Mouse (Mus musculus): ENCODE data around the gene Eml2. TPM values are rescaled to one million over a fixed set of nuclear protein-coding genes. Genes with fewer than 3 reads are reported as not detected.

Eml2 gene
- total RNA-seq (2023), result 10 to 100 TPM; 15.3 to 17.8 TPM

DNA sequence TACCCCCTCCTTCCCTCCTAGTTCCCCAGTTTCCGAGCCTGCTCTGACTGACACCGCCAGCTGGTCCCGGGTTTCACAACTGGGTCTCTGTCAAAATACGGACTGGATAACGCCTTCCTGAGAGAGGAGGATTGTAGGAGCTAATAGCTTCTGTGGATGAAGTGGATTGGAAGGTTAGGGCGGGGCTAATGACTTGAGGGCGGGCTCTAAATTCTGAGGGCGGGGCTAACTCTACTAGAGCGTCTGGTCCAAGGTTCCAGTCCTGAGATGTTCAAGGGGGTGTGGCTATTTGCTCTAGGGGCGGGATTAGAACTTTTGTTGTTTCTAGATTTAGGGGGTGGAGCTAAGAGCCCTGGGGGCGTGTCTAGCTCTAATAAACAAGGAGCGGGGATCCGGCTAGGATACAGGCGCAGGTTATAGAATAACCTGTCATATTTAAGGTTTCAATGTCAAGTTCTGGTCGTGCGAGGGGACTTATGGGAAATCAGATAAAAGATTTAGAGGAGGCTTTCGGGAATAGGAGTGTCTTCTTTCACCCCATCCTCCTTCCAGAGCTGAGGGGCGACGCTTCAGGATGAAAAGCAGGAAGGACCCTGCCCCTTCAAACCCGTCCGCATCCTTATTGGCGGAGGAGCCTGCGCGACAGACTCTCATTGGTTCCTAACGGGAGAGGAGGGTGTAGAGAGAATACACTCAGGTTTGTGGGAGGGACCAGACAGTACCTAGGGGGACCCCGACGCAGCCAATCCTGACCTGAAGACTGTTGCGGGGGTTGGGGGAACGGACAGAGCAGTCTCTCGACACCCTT is at the start of gene Eml2:
Eml2 (plus strand) TSS at position 714 of the 808 bp plus-strand sequence.

DNA sequence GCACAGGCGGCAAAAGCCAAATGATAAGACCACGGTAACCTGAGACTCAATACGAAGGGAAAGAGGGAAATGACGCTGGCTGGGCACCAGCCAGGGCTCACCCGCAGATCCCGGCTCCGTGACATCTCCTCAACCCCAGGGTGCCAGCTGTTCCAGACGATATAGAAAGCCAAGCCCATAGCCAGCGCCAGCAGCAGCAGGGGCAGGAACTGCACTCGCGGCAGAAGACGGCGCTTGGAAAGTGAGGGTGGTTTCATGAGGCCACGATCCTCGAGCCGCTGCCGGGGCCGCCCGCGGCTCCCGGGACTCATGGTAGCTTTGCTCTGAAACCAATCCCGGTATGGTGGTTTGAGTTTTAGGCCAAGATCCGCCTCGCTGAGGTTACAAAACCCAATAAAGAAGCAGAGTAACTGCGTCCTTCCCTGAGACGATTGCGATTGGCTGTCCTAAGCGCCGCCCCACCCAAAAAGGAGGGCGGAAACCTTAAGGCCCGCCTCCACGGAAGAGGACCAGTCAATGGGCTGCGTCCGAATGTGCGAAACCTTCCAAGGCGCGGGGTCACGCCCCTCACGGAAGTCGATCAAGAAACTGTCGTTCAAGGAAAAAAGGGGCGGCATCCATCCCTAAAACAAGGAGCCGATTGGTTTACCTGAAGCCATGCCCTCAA is 27.2 kb upstream of the Eml2 start, which contains the start of gene Qpctl:
Qpctl (minus strand) TSS at position 417 of the 667 bp plus-strand sequence.

DNA sequence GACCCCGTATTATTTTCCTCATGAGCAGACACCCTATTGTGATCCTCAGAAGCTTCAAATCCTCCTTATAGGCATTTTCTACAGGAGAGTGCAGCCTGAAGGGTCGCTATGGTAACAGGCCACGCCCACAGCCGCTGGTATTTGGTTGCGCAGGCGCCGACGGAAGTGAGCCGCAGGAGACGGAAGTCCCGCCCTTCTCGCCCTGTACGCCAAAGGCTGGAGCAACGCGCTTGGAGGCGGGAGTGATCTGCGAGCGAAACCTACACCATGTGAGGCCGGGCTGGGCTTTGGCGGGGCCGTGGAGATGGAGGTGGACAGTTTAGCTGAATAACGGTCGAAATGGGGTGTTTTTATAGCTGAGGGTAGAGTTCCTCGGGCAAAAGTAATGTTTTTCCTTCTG is 26.6 kb upstream of the Eml2 start, which contains the start of gene Snrpd2:
Snrpd2 (plus strand) TSS at position 97 of the 400 bp plus-strand sequence.

DNA sequence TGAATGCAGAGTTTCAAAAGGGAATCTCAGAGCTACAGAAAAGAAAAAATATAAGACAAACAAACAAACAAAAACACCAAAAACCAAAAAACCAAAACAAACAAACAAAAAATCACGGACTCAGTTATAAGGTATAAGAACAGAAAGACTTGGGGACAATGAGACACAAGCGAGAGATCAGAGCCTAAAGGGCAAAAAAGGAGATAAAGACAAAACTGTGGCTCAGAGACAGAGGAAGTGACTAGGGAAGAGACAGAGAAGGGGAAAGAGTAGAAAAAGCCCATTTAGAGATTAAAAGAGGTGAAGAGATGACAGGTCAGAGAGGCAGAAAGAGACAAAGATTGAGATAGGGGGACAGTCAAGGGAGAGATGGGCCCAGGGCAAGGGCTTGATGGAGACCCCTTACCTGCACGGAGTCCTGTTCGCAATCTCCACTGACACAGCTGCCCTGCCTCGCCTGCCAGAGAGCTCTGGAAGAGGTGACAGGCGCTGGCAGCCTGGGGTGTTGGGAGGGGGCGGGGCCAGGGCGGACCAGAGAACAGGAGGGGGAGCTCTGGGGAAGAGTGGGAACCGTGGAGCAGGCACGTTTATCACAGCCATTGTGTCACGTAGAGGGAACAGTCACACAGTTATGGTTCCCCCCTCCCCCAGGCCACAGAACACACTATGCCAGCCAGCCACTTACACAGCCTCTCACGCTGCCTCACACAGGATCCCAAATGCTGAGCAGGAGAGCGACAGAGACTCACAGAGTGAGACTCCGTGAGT is 10.4 kb upstream of the Eml2 start, which contains the start of gene Gipr:
Gipr (minus strand) TSS at position 472 of the 768 bp plus-strand sequence.

DNA sequence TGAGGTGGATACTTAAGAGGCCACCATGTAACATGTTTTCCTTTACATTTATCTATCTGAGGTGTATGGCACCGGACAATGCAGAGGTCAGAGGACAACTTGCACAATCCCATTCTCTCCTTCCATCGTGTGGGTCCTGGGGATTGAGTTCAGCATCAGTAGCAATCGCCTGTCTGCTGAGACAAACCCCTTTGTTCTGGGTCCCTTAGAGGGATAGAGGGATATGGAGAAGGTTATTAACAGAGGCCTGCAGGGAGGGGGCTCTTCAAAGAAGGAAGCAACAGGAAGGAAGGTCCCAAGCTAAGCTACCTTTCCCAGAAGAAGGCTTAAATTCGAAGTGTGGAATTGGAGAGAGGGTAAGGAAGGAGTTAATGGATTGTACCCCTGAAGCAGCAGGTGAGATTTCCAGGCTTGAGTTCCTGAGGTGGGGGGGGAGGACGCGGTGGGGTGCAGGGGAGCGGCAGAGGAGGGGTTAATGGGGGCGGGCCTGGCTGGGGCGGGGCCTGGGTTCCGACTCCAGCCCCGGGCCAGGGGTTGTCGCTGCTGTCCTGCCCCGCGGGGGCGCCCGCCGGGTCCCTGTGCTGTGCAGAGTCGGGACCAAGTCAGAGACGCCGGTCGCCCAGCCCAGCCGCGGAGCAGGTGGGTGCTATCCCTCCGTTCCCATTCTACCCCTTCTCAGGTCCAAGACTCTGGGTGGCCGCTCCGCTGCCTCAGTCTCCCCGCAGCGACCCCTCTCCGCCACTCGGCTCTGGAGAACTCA is 36.0 kb downstream of the Eml2 start, which contains the start of gene Gpr4:
Gpr4 (plus strand) TSS at position 543 of the 760 bp plus-strand sequence.

DNA sequence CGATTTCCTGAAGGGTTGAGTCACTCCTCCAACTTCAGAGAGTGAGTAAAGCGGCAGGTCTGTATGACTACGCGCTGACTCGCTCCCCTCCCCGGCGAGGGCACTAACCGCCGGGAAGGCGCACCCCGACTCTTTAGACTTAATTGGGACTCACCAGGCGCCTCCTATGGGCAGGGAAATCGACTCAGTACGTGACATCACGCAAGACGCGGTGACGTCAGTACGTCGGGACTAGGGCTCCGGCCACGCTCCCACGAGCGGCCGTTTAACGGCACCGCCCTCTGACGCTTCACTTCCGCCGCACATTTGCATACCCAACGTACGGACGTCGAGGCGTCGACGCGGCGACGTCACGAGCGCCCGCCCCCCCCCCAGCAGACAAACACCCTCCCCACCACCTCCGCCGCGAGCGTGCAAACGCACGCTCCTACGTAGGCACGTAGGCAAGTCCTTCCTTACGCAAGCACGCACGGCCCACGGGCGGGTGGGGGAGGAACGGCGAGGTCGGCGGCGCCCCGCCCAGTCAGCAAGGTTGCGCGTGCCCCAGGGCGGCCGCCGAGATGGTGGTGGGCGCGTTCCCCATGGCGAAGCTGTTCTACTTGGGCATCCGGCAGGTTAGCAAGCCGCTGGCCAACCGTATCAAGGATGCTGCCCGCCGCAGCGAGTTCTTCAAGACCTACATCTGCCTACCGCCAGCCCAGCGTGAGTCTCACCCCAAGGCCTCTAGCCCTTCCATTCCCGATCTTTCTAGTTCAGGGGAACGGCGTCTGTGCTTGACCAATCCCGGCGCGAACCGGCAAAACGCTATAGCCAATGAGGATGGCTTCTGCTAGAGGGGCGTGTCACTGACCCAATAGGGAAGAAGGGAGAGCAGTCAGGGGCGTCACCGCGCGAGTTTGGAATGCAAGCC is 51.9 kb downstream of the Eml2 start, which contains the start of gene Opa3:
Opa3 (plus strand) TSS at position 452 of the 910 bp plus-strand sequence.

Other genes with a start within 250 kb of the Eml2 start
- not detected for gene Nanos2, start 189.0 kb upstream of the Eml2 start, total RNA-seq (2023)
- 1 to 10 TPM; 1.0 to 1.6 TPM for gene Mypop, start 185.2 kb upstream of the Eml2 start, total RNA-seq (2023)
- gene Irf2bp1, start 172.4 kb upstream of the Eml2 start, total RNA-seq (2023), result 10 to 100 TPM; 33.2 to 36.6 TPM
- gene Foxa3, start 152.9 kb upstream of the Eml2 start, total RNA-seq (2023), result not detected
- 100 to 1,000 TPM; 112 to 115 TPM for gene Sympk, start 152.0 kb upstream of the Eml2 start, total RNA-seq (2023)
- under 1 TPM; 0.47 to 0.70 TPM for gene Rsph6a, start 121.7 kb upstream of the Eml2 start, total RNA-seq (2023)
- gene Dmwd, start 100.2 kb upstream of the Eml2 start, total RNA-seq (2023), result 1 to 10 TPM; 1.2 TPM
- gene Dmpk, start 92.6 kb upstream of the Eml2 start, total RNA-seq (2023), result 1 to 10 TPM in 1 of 2 experiments, under 1 TPM in 1; 0.83 to 2.7 TPM
- gene Six5, start 81.8 kb upstream of the Eml2 start, total RNA-seq (2023), result under 1 TPM; 0.58 to 0.74 TPM
- gene Gm4969, start 58.1 kb upstream of the Eml2 start, total RNA-seq (2023), result not detected
- gene Fbxo46, start 56.6 kb upstream of the Eml2 start, total RNA-seq (2023), result 10 to 100 TPM; 25.7 to 28.5 TPM
- 10 to 100 TPM; 11.9 to 14.8 TPM for gene Qpctl, start 27.1 kb upstream of the Eml2 start, total RNA-seq (2023)
- 10 to 100 TPM; 91.4 to 93.7 TPM for gene Snrpd2, start 26.7 kb upstream of the Eml2 start, total RNA-seq (2023)
- gene Gipr, start 10.3 kb upstream of the Eml2 start, total RNA-seq (2023), result not detected
- gene Gpr4, start 36.1 kb downstream of the Eml2 start, total RNA-seq (2023), result not detected
- 10 to 100 TPM; 45.0 to 46.4 TPM for gene Opa3, start 51.9 kb downstream of the Eml2 start, total RNA-seq (2023)
- gene Vasp, start 95.4 kb downstream of the Eml2 start, total RNA-seq (2023), result 100 to 1,000 TPM; 335 to 340 TPM
- gene Ppm1n, start 103.6 kb downstream of the Eml2 start, total RNA-seq (2023), result 1 to 10 TPM in 1 of 2 experiments, under 1 TPM in 1; 0.44 to 1.2 TPM
- not detected for gene Rtn2, start 106.2 kb downstream of the Eml2 start, total RNA-seq (2023)
- gene Fosb, start 133.6 kb downstream of the Eml2 start, total RNA-seq (2023), result 100 to 1,000 TPM in 1 of 2 experiments, 10 to 100 TPM in 1; 90.5 to 127 TPM
- 10 to 100 TPM; 66.3 to 78.5 TPM for gene Ercc1, start 168.4 kb downstream of the Eml2 start, total RNA-seq (2023)
- 10 to 100 TPM; 13.1 to 14.6 TPM for gene Cd3eap, start 183.1 kb downstream of the Eml2 start, total RNA-seq (2023)
- 1 to 10 TPM; 1.1 to 1.6 TPM for gene Ppp1r13l, start 183.3 kb downstream of the Eml2 start, total RNA-seq (2023)
- 10 to 100 TPM; 75.2 to 85.1 TPM for gene Ercc2, start 205.6 kb downstream of the Eml2 start, total RNA-seq (2023)
- 1 to 10 TPM; 3.0 to 4.6 TPM for gene Klc3, start 227.7 kb downstream of the Eml2 start, total RNA-seq (2023)
- gene Ckm, start 228.4 kb downstream of the Eml2 start, total RNA-seq (2023), result not detected

Measured in T-cell, adult 66 days (primary cell).